Mouse (Mus musculus): ENCODE data around the gene Kcnj10.

Gene Kcnj10

DNA sequence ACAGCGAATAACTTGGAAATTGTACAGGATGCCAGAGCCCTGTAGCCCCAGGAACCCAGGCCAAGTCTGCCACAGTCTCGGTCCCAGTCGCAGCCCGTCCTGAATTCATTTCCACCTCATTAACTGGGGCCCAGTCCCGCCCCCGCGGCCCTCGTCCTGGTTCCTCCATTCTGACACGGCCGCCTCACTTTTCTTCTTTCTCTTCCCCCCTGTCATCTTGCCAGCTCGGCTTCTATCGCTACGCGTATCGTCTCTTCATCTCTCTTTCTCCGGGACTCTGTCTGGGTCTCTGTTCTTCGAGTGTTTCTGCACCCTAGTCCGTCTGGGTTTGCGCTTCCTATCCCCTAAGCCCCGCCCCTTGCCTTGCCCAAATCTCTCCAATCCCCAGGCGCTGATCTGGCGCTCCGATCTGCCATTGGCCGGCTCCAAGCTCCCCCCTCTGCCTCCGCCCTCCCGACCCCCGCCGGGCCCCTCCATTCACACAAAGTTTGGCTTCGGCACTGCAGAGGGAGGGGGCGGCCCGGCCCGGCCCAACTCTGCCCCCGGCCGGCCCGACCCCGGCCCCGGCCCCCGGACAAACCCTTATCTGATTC lies at the start of gene Kcnj10:
Gene Kcnj10 (plus strand): TSS at position 482 of the 593 bp plus-strand sequence.
- DNase-seq = peak; percentile 82

DNA sequence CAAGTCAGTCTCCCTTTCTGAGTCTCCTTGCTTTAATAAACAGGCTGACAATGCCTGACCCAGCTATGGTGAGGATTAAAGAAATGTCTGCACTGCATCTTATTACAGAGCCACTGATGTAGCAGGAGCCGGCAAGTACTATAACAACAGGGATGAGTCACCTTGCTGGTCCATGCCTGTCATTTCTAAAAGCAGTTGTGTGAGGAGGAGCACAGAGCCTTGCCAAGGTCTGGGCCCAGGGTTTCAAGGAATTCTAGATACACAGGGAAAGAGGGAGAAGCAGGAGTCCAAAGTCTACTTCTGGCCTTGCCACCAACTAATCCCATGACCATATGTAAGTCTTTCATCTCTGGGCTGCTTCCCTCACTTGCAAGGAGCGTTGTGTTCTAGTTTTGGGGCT lies 48.1 kb upstream of the Kcnj10 start:
- DNase-seq = no peak

DNA sequence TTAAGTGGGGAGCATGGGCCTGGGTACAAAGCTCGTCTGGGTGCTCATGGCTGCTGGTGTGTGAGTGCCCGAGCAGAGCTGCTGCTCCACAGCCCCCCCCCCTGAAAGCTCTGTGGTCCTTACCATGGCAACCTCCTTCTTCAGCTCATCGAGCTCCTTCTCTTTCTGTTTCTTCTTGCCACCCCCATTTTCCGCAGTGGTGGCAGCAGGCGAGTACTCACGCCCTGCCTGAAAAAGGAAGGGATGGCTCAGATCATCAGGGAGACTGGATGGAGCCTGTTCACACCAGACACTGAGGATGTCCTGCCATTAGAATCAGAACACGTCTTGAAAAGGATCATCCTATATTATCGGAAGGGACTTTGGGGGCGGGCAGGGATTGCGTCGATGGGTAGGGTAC lies 47.6 kb upstream of the Kcnj10 start:
- no peak for DNase-seq

DNA sequence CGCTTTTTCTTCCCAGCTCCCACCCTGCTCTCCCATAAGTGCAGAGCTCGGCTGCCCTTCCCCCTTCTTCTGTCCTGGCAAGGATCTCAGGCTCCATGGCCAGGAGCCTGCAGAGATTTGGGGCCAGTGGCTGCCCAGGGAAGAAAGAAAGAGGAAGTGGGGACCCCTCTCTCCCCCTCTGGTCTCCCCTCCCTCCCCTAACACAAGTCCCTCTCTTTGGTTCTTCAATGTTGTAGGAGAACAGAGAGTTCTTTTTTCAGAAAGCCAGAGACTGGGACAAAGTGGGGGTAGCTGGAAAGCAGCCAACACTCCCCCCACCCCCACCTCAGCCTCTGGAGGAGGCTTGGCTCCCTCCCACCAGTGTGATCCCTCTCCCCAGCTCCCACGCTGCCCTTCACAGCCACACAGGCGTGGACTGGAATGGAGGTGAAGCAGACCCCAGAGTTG lies 45.2 kb upstream of the Kcnj10 start:
- DNase-seq = no peak

DNA sequence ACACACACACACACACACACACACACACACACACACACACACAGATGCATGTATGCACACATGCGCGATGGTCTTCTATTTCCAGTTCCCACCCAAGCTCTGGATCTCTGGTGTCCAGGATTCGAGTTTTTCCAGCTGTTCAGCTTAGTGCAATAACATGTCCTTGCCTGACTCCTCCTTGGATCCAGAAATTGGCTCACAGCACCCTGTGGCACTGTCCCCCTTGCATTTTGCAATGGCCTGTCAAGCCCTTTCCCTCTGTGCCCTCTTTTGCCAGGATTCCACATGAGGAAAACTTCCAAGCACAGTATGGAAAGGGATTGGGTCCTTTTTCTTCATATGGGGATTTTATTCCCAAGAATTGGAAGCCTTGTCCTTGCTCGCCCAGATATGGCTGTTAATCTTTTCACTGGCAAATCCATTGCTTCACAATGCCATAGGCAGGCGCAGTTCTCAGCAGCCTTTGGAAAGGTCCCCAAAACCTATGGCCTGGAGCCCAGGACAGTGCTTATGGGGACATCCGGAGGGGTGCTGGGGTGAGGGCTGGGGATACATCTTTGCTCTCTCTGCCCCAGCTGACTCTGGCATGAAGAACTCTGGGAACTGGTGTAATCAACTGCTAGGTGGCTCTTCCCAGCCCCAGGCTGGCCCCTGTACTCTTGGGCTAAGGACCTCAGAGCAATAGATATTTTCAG lies 44.0 kb upstream of the Kcnj10 start:
- DNase-seq = no peak

DNA sequence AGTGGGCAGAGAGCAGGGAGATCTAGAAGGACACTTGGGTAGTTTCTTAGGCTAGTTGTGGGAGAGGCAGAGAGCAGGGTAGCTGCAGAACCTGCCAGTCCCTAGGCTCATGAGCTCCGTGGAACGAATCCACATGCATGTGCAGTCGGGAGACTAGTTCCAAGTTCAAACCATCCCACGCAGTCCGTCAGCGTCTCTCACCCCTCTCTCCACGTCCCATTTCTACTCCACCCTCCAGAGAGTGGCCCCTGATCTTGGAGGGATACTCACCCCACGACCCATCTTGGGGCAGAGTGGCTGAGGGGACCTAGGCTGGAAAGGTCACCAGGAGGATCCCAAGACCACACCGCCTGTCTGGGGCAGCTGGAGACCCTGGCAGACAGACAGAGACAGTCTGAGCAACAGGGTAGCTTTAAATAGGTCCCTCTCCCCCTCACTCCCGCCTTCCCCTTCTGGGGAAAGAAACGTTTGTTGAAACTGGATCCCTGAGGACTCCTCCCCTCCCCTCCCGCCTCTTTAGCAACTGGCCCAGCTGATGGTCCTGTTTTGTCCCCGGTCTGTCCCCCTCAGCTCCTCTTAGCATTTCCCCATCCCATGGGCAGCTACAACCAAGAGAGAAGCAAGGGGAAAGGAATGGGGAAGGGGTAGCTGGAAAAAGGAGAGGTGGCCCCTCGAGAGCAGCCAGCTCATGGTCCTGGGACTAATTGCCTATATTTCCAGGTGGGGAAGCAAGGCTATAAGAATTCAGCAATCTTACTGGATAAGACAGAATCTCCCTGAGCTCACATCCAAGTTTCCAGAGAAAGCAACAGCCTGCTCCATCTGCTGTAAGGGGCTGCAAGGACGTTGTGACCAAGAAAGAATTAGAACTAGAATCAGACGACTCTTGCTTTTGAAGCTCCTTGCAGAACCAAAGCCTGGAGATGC lies 43.1 kb upstream of the Kcnj10 start, which contains the start of gene Atp1a2:
Gene Atp1a2 (minus strand): TSS at position 454 of the 927 bp plus-strand sequence.
- DNase-seq = no peak

DNA sequence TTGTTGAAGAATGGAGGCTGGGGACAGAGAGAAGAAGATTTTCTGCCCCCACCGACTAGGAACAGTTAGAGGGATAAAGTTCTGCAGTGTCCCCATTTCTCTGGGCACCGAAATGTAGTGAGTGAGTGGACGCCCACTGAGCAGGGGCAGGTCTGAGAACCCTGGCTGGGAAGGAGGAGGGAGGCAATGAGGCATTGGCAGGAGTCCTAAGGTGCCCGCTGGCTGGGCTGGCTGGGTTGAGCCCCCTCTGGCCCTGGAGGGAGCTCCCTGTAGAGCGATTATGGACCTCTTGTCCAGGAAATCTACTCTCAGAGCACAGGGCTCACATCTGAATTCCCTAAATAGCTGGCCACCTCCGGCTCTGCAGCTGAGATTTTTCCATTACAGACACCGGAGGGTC lies 41.5 kb upstream of the Kcnj10 start:
- DNase-seq = no peak

DNA sequence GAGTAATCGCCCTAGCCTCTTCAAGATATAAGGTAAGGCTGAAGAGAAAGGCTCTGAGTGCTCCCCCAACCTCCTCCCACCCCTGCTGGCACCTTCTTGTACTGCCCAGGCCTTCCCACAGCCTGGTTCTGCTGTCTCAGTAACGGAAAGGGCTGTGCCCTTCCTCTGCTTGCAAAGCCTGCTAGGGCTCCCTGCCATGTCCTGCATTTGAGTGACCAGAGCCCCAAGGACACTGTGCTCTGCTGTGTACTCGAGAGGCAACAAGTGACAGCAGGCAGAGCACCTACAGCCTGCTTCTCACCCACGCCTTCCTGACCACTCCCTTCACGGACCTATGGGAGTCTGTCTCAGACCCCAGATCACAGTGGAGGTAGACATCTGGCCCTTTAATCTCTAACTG lies 40.8 kb upstream of the Kcnj10 start:
- DNase-seq = peak; percentile 30

DNA sequence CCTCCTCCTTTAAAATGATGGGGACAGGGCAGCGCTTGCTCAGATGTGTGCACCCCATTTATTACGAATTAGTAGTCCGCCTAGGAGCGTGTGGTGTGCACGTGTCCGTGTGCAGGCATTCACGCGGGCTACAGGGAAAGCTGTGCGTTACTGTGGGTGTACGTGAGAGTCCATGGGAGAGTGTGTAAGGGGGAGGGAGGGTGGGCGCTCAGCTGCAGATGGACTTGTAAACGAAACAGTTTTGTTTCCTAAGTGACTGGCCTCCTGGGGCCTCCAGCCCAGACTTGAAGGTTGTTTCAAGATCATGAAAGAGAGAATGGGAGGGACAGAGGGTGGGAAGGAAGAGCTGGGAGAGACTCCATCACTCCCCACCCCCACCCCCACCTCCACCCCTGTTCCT lies 39.8 kb upstream of the Kcnj10 start:
- DNase-seq = no peak

DNA sequence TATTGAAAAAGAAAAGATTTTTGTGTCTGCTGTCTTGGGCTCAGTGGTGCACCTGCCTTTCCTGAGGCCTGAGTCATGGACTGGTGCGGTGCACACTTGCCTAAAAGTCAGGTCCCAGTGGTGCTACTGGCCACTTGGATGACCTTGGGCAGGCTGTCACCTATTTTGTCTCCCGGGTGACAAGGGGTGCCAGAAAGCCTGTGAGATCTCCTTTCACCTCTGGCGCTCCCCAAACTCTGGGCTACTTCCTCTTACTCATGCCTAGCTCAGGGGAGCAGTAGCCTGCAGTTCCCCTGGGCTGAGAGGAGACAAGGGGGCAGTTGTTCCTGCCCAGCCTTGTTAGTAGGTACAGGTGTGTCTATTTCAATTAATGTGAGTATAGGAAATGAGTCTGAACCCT lies 38.7 kb upstream of the Kcnj10 start:
- no peak for DNase-seq

DNA sequence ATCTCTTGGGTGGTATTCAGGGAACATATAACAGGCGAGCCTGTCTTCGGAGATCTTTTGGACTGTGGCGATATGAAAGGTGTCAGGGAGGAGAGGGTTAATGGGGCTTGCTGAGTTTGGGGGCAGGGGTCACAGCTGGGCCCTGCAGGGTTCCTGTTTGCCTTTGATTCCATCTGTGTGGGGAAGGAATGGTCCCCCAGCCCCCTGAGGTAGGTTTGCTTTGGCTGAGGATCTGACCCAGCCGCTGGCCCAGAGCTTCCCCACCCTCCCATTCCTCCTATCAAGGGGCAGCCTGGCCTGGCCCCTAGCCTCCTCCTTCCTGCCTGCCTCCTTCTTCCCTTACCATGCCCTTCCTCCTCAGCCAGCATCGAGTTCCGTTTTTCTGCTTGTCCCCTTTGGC lies 38.2 kb upstream of the Kcnj10 start:
- DNase-seq = no peak

DNA sequence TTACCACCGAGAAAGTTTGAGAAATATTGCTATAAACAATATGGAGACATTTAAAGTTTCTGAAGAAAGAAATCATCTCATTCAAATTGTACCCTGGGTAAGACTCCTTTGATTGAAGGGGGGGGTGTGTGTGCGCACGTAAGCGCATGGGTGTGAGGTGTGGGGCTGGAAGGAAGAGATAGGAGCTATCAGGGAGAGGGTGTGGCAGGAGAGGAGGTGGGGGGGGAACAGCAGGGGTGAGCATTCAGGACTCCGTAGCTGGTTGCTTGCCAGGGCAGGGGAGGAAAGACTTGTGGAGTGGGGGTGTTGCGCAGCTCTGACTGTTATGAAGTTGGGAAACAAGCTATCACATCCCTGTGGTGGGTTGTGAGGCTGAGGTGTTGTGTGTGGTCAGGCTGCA lies 36.6 kb upstream of the Kcnj10 start:
- DNase-seq = no peak

DNA sequence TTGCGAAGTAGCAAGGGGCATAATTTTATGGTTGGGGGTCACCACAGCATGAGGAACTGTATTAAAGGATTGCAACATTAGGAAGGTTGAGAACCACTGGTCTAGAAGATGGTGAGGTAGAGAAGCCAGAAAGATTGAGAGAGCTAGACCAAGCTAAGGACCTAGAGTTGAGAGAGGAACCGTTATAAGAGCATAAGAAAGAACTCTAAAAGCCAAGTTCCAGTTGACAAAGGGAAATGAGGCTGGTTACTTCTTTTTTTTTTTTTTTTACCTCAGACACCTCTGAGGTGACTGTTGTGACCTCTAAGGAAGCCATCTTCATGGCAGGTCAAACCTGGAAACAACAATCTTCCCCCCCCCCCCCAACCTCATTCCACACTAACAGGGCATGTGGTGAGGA lies 35.9 kb upstream of the Kcnj10 start:
- DNase-seq = no peak

DNA sequence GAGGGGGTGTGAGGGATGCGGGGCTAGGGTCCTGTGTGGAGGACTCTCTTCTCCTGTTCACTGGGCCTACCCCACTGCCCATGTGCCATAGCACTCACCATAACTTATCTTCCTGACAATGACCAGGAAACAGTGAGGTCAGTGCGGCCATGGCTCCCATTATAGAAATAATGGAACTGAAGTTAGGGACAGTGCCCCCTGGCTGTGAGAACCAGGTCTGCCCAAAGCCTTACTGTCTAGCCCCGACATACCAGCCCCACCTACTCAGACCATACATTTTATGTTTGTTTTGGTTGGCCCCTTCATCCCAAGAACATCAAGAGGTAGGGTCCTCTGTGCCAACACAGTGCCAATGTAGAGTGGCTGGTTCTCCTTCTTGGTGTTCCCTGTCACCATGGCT lies 35.4 kb upstream of the Kcnj10 start:
- no peak for DNase-seq

DNA sequence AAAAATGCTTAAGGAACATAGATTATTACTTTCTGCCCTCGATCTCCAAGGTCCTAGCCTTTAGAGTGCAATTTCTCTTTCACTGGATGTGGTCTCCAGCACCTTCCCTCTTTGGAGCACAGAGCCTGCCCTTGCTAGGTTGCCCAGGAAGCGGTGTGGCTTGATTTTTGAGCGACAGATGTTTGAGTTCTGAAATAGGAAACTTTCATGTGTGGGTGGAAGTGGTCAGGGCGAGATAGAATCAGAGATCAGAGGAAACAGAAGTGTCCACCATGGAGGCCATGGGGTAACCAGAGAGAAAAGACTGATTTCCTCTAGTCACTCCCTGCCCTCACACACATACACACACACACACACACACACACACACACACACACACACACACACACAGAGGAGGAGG lies 34.8 kb upstream of the Kcnj10 start:
- DNase-seq = no peak

DNA sequence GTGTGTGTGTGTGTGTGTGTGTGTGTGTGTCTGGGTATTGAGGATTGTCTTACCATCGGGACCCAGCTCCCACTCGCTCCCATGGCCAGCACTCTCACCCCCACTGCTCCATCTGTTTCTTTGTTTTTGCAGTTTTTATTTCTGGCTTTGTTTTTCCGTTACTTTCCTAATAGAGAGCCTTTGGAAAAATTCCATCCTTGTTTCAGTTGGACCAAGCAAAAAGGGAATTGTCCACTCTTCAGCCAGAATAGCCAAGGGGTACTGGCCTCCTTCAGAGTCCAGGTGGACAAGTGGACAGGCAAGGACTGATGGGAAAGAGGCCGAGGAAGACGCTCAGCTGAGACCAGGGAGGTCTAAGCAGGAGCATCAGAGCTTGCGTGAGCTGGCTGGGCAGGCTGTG lies 34.1 kb upstream of the Kcnj10 start:
- DNase-seq = no peak

DNA sequence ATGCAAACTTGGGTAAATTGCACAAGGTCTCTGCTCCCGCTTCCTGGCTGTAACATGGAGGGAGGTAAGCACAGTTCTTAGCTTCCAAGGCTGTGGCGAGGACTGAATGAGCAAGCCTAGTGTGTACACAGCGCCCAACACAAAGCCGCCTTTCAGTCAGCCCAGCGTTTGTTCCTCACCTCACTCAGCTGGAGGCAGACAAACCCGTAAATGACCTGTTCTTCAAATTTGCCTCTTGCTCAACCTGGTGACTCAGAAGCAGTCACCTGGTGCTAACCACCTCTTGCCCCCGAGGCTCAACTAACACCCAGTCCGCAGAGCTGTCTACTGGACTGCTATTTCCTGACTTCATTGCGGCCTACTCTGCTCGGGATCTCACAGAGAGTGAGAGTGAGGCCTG lies 33.1 kb upstream of the Kcnj10 start:
- DNase-seq = no peak

DNA sequence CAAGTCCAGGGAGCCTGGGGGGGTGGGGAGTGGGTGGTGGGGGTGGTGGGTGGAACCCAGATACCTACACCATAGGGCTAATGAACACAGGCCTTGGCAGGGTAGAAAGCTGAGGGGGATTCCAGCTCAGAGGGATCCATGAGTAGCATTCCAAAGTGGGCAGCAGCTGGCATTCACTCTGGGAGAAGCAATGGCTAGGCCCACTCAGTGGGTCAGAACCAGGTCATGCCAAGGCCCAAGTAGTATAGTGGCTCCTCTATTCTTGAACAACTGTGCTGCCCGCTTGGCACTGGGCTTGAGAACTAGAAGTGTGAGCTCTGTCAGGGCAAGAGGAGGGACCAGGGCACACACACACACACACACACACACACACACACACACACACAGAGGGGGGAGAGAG lies 32.6 kb upstream of the Kcnj10 start:
- DNase-seq = no peak

DNA sequence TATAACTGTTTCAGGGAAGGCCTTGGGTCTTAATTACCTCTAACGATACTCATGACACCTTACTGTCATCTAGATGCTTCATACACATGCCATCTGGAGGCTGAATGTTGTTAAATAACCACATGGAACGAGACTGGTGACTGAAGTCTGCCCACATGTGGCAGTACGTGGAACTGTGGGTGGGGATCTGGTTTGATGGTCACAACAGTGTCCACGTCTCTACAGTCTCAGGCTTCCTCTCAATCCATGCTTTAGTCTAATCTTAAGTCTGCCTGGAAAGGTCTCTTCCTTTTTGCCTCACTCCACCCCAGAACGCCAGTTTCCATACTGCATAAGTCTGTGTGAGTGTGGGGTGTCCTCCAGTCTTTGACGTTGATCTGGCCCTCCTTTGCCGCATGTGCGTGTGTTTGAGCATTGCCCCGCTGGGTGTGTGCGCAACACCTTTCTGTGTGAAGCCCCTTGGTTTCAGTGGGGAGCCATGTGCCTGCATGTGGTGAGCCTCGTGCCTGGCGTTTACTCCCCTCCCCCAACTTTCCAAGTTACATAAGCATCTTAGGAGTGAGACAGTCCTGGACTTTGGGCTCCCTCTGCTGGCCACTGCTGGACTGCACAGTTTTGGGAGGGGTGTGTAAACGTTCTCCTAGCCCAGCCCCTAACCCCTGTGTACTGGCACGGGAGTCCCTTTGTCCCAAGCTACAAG lies 31.2 kb upstream of the Kcnj10 start:
- peak; percentile 91 for DNase-seq

DNA sequence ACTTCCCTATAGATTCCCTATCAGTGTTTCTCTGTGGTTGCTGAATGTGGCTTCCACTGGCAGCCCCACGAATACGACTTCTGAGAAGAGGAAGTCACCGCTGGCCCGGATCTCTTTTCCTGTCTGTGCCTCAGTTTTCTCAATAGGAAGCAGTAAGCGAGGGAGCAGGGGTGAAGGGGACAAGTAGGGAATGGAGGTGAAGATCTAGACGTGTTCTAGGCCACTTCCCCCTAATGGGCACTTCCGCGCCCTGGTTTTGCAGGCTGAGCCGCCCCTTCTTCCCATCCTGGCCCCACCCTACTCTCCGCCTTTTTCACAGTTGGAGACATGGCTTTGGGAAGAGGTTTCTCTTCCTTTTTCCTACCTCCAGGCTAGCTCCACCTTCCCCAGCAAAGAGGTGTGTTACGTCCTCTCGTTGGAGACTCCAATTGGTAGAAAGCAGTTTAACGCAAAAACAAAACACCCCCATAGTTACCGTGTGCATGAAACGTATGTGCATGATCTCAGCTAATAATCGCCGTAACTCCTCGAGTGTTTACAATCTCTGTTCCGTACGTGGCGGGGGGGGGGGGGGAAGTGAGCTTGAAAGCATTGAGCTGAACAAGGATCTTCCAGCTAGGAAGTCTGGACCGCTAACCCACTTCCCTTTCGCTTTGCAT lies 29.6 kb upstream of the Kcnj10 start:
- DNase-seq = peak; percentile 83

DNA sequence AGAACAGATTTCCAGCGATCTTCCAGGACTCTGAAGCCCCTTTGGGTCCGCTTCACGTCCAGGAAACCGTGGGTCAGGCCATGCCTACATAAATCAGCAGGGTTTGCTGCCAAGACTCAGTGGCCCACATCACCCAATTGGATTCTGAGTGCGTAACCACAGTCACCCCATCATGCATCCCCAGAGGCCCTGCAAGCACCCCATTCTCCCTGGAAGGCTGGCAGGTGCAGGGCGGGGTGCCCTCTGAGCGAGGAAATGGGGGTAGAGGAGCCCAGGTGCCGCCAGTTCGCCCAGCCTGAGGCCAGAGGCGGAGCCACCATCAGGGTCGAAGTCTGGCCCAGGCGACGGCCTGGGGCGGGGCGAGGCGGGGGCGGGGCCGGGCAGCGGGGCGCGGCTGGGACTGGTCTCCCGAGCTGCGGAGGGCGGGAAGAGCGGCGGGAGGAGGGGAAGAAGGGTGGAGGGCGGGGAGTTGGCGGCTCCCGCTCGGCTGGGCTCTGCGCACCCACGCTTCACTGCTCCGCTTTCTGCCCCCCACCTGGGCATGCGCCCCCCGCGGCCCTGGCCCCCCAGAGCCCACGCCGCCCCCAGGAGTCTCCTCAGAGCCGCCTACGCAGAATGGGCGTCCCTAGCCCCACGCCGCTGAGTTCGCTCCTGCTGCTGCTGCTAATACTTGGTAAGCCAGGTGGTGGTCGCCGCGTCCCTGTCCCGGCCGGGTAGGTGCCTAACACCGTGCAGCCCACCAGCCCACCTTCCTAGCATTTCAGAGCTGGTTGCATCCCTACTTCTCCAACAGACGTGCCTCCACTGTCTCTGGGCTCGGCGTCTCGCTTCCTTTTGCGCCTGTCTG lies 28.9 kb upstream of the Kcnj10 start:
- peak; percentile 92 for DNase-seq

All from kidney, adult 11 months (tissue).